17 mouse cellular contexts compared by ENCODE assay signal in genomic region chr16:94465900-94466299, GRCm38 (mm10).
"Had no signal": no experiment of that assay in that cellular context is flagged by ENCODE, and none has a peak within 500 bp of the region (broad histone marks: within the 10 kb centered on the region; RNA-seq: fewer than 3 reads in every experiment).

No protein-coding gene starts in this region.

- H3K4me3 ChIP-seq: kidney, embryonic 15.5 days; liver, embryonic 13.5 days; midbrain, embryonic 12.5 days; neural tube, embryonic 12.5 days; neural tube, embryonic 15.5 days had no signal

- H3K27me3 ChIP-seq: kidney, embryonic 15.5 days; liver, embryonic 13.5 days; midbrain, embryonic 12.5 days; neural tube, embryonic 12.5 days; neural tube, embryonic 15.5 days had no signal

- ATAC-seq: lung, postnatal 0 days had no signal

- H3K4me1 ChIP-seq: kidney, embryonic 15.5 days; liver, embryonic 13.5 days; midbrain, embryonic 12.5 days; neural tube, embryonic 12.5 days; neural tube, embryonic 15.5 days had no signal

- DNase-seq: kidney, adult 11 months; kidney, adult 8-10 months; kidney, postnatal 10 days; kidney, postnatal 4 days; liver, embryonic 13.5 days; lung, embryonic 14.5 days; right cerebral cortex, adult 18-20 months; right cerebral cortex, postnatal 14 days; right cerebral cortex, postnatal 4 days; thymus, adult 2 months; thymus, postnatal 14 days; thymus, postnatal 4 days had no signal

- H3K9me3 ChIP-seq: kidney, embryonic 15.5 days; liver, embryonic 13.5 days; midbrain, embryonic 12.5 days; neural tube, embryonic 12.5 days; neural tube, embryonic 15.5 days had no signal
